Mouse (Mus musculus) kidney, adult 9 months (tissue): ENCODE results near the gene Pcp2.

Source experiments
- DNase-seq: peaks from one replicate; pipeline ENCODE4 v3.0.0; 2022

Pcp2 gene

GRCm38 (mm10) chr8:3625445-3625844 is at the start of gene Pcp2:
Gene Pcp2 (minus strand): TSS chr8:3625545.
- no peak for DNase-seq

- no peak for DNase-seq
Measured at GRCm38 (mm10) chr8:3674671-3675070, 49.3 kb upstream of the Pcp2 start.

- peak; percentile 90 for DNase-seq
Measured at GRCm38 (mm10) chr8:3671980-3672491, 46.7 kb upstream of the Pcp2 start, which contains the start of gene Fcor. Gene Fcor (minus strand): TSS chr8:3672362.

- no peak for DNase-seq
Measured at GRCm38 (mm10) chr8:3670388-3670787, 45.0 kb upstream of the Pcp2 start.

- no peak for DNase-seq
Measured at GRCm38 (mm10) chr8:3665507-3665906, 40.2 kb upstream of the Pcp2 start, which contains the start of gene Mcemp1. Gene Mcemp1 (plus strand): TSS chr8:3665754.

- no peak for DNase-seq
Measured at GRCm38 (mm10) chr8:3664405-3664804, 39.1 kb upstream of the Pcp2 start.

- no peak for DNase-seq
Measured at GRCm38 (mm10) chr8:3660889-3661288, 35.5 kb upstream of the Pcp2 start.

- DNase-seq = no peak
Measured at GRCm38 (mm10) chr8:3656725-3657381, 31.5 kb upstream of the Pcp2 start.

GRCm38 (mm10) chr8:3655526-3655925 is 30.2 kb upstream of the Pcp2 start, which contains the start of gene Retn:
Gene Retn (plus strand): TSS chr8:3655770.
- no peak for DNase-seq

GRCm38 (mm10) chr8:3654726-3655508 is 29.6 kb upstream of the Pcp2 start:
- no peak for DNase-seq

GRCm38 (mm10) chr8:3652845-3653244 is 27.5 kb upstream of the Pcp2 start:
- DNase-seq = no peak

GRCm38 (mm10) chr8:3648990-3649389 is 23.6 kb upstream of the Pcp2 start:
- DNase-seq = no peak

GRCm38 (mm10) chr8:3648268-3648667 is 22.9 kb upstream of the Pcp2 start:
- no peak for DNase-seq

- no peak for DNase-seq
Measured at GRCm38 (mm10) chr8:3647561-3647960, 22.2 kb upstream of the Pcp2 start.

- no peak for DNase-seq
Measured at GRCm38 (mm10) chr8:3646824-3647531, 21.6 kb upstream of the Pcp2 start.

GRCm38 (mm10) chr8:3645804-3646203 is 20.5 kb upstream of the Pcp2 start:
- DNase-seq = peak; percentile 70

GRCm38 (mm10) chr8:3631478-3631875 is 6.1 kb upstream of the Pcp2 start:
- no peak for DNase-seq

GRCm38 (mm10) chr8:3630647-3631477 is 5.5 kb upstream of the Pcp2 start, which contains the start of gene Stxbp2:
Gene Stxbp2 (plus strand): TSS chr8:3630955.
- peak; percentile 91 for DNase-seq

- DNase-seq = peak; percentile 68
Measured at GRCm38 (mm10) chr8:3628014-3628413, 2.7 kb upstream of the Pcp2 start.

GRCm38 (mm10) chr8:3626971-3627370 is 1.6 kb upstream of the Pcp2 start:
- no peak for DNase-seq

GRCm38 (mm10) chr8:3622119-3622518 is 3.2 kb downstream of the Pcp2 start:
- DNase-seq = no peak
